Mouse (Mus musculus): ENCODE measurements around the gene Fnip2.

DNA sequence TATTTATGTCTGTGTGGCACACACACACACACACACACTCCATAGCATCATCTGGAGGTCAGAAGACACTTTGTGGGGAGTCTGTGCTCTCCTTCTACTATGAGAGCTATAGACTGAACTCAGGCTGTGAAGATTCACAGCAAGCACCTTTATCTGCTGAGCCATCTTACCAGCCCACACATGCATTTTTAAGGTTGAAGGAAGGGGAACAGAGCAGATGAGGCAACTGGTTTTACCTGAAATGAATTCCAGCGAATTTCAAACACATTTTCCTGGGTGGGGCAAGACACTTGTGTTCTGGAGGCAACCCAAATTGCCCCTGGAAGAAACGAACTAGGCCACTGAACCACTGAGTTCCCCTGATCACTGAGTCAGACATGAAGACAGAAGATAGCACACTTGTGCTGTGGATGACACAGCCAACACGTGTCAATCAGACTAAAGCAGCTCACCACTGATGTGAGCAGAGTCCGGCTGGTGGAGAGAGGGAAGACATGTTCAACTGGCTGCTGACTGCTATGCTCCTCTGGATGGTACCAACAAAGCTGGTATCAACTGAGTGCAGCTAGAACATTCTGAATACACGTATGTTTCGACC, 38.0 kb downstream of the Fnip2 start:
- TF ChIP-seq CTCF (IDR thresholded peaks at IDR 0.05; ENCODE audit: low read depth, low read length), result no peak
- no peak for TF ChIP-seq POLR2A (IDR thresholded peaks at IDR 0.05; ENCODE audit: insufficient read depth, low read length)
